Mouse (Mus musculus): Measurements from ENCODE around the gene Cenpf.
A peak's percentile ranks its signal among the peaks of the same experiment; 100 is the strongest.
"Not testable (repeated sequence)": the region's sequence is repeated elsewhere in the genome, so short reads cannot be mapped to it uniquely, and the experiment has no call there.

The Cenpf gene

GRCm38 (mm10) chr1:189694391-189694790 lies 6.5 kb upstream of the Cenpf start:
- DNase-seq (ENCODE audit: low spot score): no peak

DNA sequence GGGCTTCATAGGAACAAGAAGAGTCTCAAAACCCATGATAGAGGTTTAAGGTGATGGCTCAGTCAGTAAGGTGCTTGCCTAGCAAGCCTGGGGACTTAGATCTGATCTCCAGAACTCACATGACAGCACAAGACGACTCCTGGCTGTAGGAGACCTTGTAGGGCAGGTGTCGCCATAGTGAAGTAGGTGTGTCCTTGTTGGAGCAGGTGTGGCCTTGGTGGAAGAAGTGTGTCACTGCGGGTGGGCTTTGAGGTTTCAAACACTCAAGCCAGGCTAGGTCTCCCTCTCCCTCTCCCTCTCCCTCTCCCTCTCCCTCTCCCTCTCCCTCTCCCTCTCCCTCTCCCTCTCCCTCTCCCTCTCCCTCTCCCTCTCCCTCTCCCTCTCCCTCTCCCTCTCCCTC lies 4.6 kb upstream of the Cenpf start:
- DNase-seq (ENCODE audit: low spot score): not testable (repeated sequence)

- DNase-seq (ENCODE audit: low spot score): no peak
Observed at GRCm38 (mm10) chr1:189689050-189689833, 1.4 kb upstream of the Cenpf start.

DNA sequence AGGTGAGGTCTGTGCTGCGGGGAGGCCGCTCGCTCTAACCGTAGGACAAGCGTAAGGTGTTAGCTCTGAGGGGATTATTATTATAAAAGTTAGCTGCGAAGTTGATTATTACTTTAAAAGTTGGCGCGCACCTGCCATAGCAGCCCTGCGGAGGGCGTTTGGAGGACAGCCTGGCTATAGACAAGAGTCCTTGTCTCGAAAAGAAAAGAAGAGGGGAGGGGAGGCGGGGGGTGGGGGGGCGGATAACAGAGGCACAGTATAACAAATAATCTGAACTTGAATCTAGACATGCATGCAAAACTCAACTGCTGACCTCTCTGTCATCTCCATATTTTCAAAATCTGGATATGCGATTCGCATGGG lies 483 bp upstream of the Cenpf start:
- no peak for DNase-seq (ENCODE audit: low spot score)

DNA sequence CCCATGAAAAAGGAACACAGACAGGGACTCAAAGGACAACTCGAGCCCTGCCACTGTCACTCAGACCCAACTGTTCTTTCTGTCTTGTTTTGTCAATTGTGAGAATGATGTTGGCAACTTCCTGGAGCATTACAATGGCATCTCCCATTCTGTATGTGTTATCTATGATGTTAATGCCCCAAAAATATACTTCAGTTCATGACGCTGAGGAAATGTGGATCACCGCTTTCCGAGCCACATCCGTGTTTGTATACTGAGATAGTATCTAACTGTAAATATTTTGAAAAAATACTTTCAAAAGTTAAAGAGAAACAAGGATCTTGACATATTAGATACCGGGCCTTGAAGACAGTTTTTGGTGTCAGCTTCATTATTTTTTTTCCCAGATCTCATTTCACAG lies 1.9 kb downstream of the Cenpf start:
- no peak for DNase-seq (ENCODE audit: low spot score)

DNA sequence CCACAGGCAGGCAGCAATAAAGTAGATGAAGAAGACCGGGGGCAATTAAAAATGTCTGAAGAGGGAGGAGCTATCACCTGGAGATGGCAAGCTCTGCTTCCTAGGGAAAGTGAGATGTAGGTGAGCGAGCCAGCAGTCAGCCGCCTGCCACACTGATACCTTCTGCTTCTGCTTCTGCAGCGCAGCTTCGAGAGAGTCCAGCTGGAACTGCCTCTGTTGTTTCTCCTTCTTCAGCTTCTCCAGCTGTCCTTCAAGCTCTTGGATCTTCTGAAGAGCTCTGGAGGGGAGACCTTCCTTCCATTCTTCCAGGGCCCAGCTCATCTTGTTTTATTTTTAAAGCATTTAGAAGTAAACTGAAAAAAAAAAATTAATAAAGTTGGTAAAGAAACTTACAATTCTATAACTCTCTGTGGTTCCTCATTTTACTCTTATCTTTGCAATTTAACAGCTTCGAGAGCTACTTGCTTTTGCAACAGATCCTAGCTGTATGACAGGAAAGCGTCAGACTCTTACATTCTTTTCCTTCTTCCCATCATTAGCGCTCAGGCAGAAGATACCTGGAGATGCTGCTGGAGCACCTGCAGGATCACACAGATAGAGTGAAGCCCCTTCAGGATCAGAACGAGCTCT lies 3.0 kb downstream of the Cenpf start:
- DNase-seq (ENCODE audit: low spot score): no peak

- no peak for DNase-seq (ENCODE audit: low spot score)
Observed at GRCm38 (mm10) chr1:189679555-189679954, 8.3 kb downstream of the Cenpf start.

DNA sequence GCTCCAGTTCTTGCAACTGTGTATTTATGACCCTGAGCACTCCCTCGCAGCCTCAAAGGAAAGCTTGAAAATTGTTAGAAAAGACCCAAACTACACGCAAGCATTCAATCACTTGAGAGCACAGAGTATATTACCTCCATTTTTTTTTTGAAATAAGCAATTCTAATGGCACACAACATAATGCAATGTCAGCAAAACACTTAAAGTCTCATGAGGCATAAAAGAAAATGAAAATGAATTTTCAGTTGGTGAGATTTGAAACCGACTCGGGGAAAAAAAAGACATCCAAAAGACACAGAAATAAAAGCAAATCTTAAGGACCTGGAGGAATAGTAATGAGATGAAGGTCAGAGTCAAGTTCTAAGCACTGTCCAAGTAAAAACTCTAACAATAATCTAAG lies 11.9 kb downstream of the Cenpf start:
- no peak for DNase-seq (ENCODE audit: low spot score)

GRCm38 (mm10) chr1:189675421-189675820 lies 12.5 kb downstream of the Cenpf start:
- DNase-seq (ENCODE audit: low spot score): no peak

- DNase-seq (ENCODE audit: low spot score): no peak
Observed at GRCm38 (mm10) chr1:189665966-189666365, 21.9 kb downstream of the Cenpf start.

DNA sequence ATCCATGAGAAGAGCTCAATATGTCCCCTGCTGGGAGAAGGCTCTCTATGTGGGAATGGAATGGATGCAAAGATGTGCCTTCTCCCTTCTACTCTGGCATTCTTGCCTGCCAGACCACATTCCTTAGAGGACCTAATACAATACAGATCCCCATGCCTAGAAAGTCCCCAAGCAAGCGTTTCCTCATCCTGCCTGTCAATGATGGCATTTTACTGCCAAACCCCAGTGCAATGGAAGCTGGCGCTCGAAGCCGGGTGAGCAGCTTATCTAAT lies 23.1 kb downstream of the Cenpf start:
- no peak for DNase-seq (ENCODE audit: low spot score)

DNA sequence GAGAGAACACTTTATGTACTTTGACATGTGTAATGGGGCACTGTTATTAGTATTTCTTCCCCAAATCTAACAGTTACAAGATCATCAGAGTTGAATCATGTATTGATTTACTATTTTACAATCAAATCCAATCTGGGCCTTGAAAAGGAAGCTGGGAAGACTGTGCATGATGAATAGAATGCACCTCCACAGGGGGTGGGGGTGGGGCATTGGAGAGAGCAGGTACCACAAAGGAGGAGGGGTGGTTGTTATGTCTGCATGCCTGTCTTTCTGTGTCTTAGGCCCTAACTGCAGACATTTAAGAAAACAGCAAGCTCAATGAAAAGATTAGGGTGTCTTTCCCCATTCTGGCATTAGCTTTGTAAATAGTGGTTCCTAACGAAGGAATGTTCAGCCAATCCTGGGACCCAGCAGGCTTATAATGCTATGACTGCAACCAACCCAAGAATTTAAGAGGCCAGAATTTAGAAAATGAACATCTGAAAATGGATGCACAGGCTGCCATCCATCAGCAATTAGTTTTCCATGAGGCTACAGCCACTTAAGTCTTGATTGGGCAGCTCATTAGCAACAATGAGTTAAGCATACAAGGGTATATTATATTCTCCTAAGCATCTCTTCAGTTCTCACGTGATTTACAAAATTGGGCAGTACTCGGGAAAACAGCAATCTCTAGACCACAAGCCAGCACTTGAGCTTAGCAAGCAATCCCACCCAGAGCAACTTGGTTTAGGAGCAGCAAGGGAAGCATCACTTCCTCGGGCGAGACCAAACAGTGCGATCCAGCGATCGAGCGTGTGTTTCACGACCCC lies 23.6 kb downstream of the Cenpf start:
- DNase-seq (ENCODE audit: low spot score): no peak

DNA sequence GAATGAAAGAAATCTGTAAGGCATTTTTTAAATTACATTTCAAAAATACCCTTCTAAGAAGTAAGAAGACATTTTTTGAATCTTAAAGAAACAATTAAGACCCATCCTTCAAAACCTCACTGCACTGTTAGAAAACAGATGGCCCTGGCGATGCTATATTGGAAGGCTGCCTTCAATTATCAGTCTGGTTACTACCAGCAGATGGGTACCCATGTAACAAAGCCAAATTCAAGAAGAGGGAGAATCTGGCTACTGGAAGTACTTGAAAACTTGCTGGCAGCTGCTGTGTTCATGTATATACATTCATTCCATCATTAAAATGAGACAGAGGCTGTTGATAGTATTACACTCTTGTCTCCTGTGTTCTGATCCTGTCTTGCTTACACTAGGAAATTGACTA lies 24.4 kb downstream of the Cenpf start:
- DNase-seq (ENCODE audit: low spot score): peak; percentile 53

GRCm38 (mm10) chr1:189661856-189662255 lies 26.0 kb downstream of the Cenpf start:
- DNase-seq (ENCODE audit: low spot score): no peak

- no peak for DNase-seq (ENCODE audit: low spot score)
Observed at GRCm38 (mm10) chr1:189657406-189657805, 30.5 kb downstream of the Cenpf start.

DNA sequence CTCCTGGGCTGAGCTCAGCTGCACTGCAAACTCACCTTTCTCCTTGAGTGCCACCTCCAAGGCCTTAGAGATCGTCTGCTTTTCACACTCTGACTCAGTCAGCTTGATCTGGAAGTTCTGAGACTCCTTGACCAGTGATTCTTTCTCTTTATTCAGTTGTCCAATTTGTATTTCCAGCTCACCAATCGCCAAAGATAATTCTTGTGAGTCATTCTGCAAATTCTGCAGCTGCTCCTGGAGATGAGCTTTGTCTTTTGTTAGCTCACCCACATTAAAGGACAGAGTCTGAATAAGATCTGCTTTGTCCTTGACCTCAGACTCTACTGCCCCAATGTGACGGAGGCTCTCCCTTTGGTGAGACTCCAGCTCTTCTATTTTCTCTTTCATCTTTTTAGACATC lies 34.1 kb downstream of the Cenpf start:
- no peak for DNase-seq (ENCODE audit: low spot score)

DNA sequence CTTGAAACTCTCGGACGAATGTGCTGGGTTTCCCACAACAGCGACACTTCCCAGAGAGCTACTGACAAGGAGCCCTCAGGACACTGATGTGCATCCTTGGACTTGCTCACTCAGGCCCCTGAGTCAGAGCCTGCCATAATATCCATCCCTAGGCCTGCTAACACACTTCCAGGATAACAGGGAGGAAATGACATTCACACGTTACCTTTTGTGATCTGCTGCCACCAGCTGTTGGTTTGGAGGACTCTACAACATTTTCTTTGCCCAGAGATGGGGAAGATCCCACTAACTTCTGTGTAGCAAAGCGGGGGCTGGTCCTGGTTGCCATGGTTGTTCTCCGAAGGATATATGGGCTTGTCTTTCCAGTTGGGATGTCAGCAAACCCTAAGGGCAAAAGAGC lies 41.3 kb downstream of the Cenpf start:
- DNase-seq (ENCODE audit: low spot score): no peak

DNA sequence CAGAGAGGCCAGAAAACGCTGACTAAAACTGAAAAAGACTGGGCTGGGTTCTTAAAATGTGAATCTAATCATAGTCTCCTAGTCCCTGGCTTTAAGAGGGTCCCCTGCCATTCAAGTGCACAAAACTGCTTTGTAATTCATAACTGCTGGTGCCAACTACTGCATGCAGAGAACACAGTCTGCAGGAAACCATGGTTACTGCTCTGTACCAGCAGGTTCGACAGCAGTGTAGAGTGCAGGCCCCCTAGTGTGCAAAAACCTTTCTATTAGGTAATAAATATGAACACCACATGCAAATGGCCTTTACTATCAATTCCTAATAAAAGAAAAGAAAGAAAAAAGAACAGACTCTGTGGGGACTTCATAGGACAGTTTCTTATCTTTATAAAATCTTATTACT lies 42.5 kb downstream of the Cenpf start:
- DNase-seq (ENCODE audit: low spot score): peak; percentile 20

DNA sequence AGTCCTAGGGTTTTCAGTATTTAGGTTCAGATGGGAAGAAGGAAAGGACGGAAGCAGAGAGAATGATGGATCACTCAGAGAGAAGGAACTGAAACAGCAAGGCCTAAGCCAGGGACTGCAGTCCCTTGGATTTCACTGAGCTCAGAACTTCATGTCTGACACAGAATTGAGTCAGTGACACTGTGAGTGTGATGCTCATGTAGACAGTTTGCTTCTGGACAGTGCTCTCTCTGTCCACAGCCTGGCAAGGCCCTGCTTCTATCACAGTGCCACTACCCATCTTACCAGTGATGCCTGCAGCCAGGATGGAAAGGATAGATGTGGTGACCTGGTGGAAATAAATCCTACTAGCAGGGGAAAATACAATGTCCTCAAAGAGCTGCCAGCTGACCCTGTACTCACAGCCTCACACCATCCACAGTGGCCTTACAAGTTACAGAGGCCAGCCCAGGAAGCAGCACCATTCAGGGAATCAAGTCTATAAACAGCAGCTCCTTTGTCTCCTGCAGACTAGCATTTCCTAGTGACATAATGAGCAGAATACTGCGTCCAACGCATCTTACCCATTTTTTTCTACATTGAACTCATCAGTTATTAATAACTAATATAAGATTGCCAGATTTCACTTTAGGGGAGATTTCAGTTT lies 43.1 kb downstream of the Cenpf start:
- peak; percentile 10 for DNase-seq (ENCODE audit: low spot score)

DNA sequence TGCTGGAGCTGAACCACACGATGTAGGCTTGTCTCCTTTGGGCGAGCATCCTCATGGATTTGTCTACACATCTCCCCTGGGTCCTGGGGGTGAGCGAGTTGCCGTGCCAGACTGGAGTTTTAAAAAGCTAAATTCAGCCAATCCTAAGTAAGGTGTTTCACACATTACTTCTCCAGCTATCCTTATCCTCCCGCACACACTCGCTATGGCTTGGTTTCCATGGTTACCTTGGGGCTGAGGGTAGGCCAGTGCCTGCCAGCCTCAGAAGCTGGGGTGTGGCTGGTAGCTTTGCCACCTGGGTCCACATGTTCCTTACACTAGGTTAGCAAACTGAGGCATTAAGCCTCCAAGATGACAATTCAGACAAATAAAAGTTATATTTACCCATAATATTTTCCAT lies 48.3 kb downstream of the Cenpf start:
- DNase-seq (ENCODE audit: low spot score): no peak

DNA sequence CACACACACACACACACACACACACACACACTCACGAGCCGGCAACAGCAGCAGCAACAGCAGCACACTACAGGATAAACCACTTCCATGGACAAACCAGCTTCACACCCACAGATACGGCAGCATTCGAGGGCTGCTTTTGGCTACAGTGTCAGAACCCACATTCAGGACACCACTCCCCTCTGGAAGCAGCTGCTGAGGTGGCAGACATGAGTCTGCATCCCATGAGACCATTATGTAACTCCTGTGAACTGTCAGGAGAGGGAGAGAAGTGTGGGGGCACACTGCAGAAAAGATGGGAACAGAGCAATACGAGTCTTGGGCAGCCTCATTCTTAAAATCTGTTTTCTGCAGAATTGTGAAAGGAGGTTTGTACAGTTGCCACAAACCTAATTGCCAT lies 54.1 kb downstream of the Cenpf start:
- DNase-seq (ENCODE audit: low spot score): no peak

GRCm38 (mm10) chr1:189631906-189632675 lies 55.8 kb downstream of the Cenpf start:
- no peak for DNase-seq (ENCODE audit: low spot score)

Measured in layer of hippocampus, adult 9-10 months (tissue).